Mouse (Mus musculus) myocyte (in vitro differentiated cells): ENCODE measurements around the gene Cyp4f14.

ENCODE experiments used
- CEBPB ChIP-seq: IDR thresholded peaks from 2 replicates; pipeline ENCODE4 v1.6.1; 2011; ENCODE audit warnings: mild to moderate bottlenecking, moderate library complexity; ENCODE audit not compliant: poor library complexity, insufficient read depth, severe bottlenecking
- E2F4 ChIP-seq: IDR thresholded peaks from one replicate; pipeline ENCODE4 v1.6.1; 2011; ENCODE audit warnings: mild to moderate bottlenecking, control low read depth, moderate library complexity; ENCODE audit not compliant: insufficient read depth
- MAX ChIP-seq: IDR thresholded peaks from one replicate; pipeline ENCODE4 v1.6.1; 2011; ENCODE audit warnings: low read depth, mild to moderate bottlenecking, control low read depth
- MYOD1 ChIP-seq, 3 experiments: IDR thresholded peaks; one replicate each; pipeline ENCODE4 v1.6.1; 2011; ENCODE audit warnings: control low read depth in 2 of 3, low read depth in 2 of 3, mild to moderate bottlenecking in 2 of 3, moderate library complexity in 1 of 3; ENCODE audit not compliant: insufficient read length in 2 of 3, control insufficient read depth in 1 of 3
- MYOG ChIP-seq, 3 experiments: IDR thresholded peaks; one replicate each; pipeline ENCODE4 v1.6.1; 2011; ENCODE audit warnings: control low read depth in 2 of 3, low read depth in 2 of 3, mild to moderate bottlenecking in 2 of 3; ENCODE audit not compliant: insufficient read length in 2 of 3, control insufficient read depth in 1 of 3, insufficient read depth in 1 of 3
- POLR2A ChIP-seq: IDR thresholded peaks from one replicate; pipeline ENCODE4 v1.6.1; 2011; ENCODE audit warnings: low read depth, mild to moderate bottlenecking, control low read depth, moderate library complexity; ENCODE audit not compliant: insufficient read length
- POLR2AphosphoS2 ChIP-seq: IDR thresholded peaks from one replicate; pipeline ENCODE4 v1.6.1; 2011; ENCODE audit warnings: low read depth, control low read depth; ENCODE audit not compliant: insufficient read length
- TCF12 ChIP-seq: IDR thresholded peaks from one replicate; pipeline ENCODE4 v1.6.1; 2011; ENCODE audit warnings: mild to moderate bottlenecking, control low read depth; ENCODE audit not compliant: poor library complexity, insufficient read depth, severe bottlenecking
- TCF3 ChIP-seq: IDR thresholded peaks from one replicate; pipeline ENCODE4 v1.6.1; 2011; ENCODE audit warnings: low read depth, control low read depth; ENCODE audit not compliant: insufficient read length
- USF1 ChIP-seq: IDR thresholded peaks from one replicate; pipeline ENCODE4 v1.6.1; 2011; ENCODE audit warnings: low read depth, mild to moderate bottlenecking, control low read depth, moderate library complexity

- TF ChIP-seq MAX = no peak
- no peak for TF ChIP-seq E2F4
- TF ChIP-seq POLR2A = no peak
- TF ChIP-seq MYOG (IDR thresholded peaks at IDR 0.05; ENCODE audit: control insufficient read depth in 1 of 3, insufficient read depth in 1 of 3, insufficient read length in 2 of 3, low read depth in 2 of 3) = no peak
- TF ChIP-seq USF1 = no peak
- no peak for TF ChIP-seq POLR2AphosphoS2
- no peak for TF ChIP-seq TCF3
- TF ChIP-seq MYOD1 (IDR thresholded peaks at IDR 0.05; ENCODE audit: control insufficient read depth in 1 of 3, insufficient read length in 2 of 3, low read depth in 2 of 3) = no peak
- TF ChIP-seq TCF12 = no peak
- no peak for TF ChIP-seq CEBPB
These were observed 6.5 kb upstream of the Cyp4f14 start for GRCm38 (mm10) chr17:32923681-32924080.
